Mouse (Mus musculus) forebrain, embryonic 10.5 days (tissue): Measurements from ENCODE around the gene Zfp866. TPM values are rescaled to one million over a fixed set of nuclear protein-coding genes. Genes with fewer than 3 reads are reported as not detected.

Experiments used
- DNase-seq: peaks from one replicate; pipeline ENCODE4 v3.0.0-alpha.2; 2017; ENCODE audit warnings: low spot score; ENCODE audit errors: extremely low spot score
- H3K27ac ChIP-seq: fragments of 300-500 bp; sonication (generic); 2 replicates; pipeline ENCODE4 v1.5.1; 2016; ENCODE audit warnings: mild to moderate bottlenecking
- H3K27me3 ChIP-seq: fragments of 300-500 bp; sonication (generic); 2 replicates; pipeline ENCODE4 v1.6.1; 2016; ENCODE audit warnings: mild to moderate bottlenecking; ENCODE audit not compliant: poor library complexity, severe bottlenecking
- H3K36me3 ChIP-seq: fragments of 300-500 bp; sonication (generic); replicated peaks from 2 replicates; pipeline ENCODE4 v1.6.1; 2016; ENCODE audit warnings: mild to moderate bottlenecking, moderate library complexity
- H3K4me1 ChIP-seq: fragments of 300-500 bp; sonication (generic); 2 replicates; pipeline ENCODE4 v1.6.1; 2016
- H3K4me3 ChIP-seq: fragments of 300-500 bp; sonication (generic); 2 replicates; pipeline ENCODE4 v1.5.1; 2016; ENCODE audit warnings: mild to moderate bottlenecking, moderate library complexity
- H3K9me3 ChIP-seq: fragments of 300-500 bp; sonication (generic); 2 replicates; pipeline ENCODE4 v1.6.1; 2016; ENCODE audit warnings: mild to moderate bottlenecking, moderate library complexity
- WGBS: fragments of 180-500 bp; shearing (Covaris S2); methylation state at CpG from one replicate; pipeline ENCODE4 v1.1.7; 2016; 5-methylcytosine and 5-hydroxymethylcytosine counted together
- polyA plus RNA-seq: library from polyadenylated mRNA; unstranded; fragments of >200 nt; fragmentation: Nextera tagmentation; extraction: Ambion mirVana; gene quantifications from 2 replicates; pipeline ENCODE4 v1.2.1, GENCODE M21; 2016

Zfp866 gene
- polyA plus RNA-seq, 1 experiment from 2014 or later = 34.8 TPM

GRCm38 (mm10) chr8:69808094-69808863 is 17.3 kb upstream of the Zfp866 start, which contains the start of gene Gmip:
Gene Gmip (plus strand): TSS chr8:69808679.
- H3K9me3 ChIP-seq = no peaks in the 10 kb centered on the region
- no peaks in the 10 kb centered on the region for H3K27me3 ChIP-seq
- peak within 1 kb of the TSS; percentile 55 for H3K4me3 ChIP-seq
- H3K36me3 ChIP-seq = peaks cover 75% of the 10 kb centered on the region
- WGBS = 7% methylated on average over 28 of the region's 28 CpGs
- peak within 1 kb of the TSS; percentile 70 for H3K27ac ChIP-seq
- peak; percentile 77 for DNase-seq
- H3K4me1 ChIP-seq = peaks cover 18% of the 10 kb centered on the region

- no peaks in the 10 kb centered on the region for H3K27me3 ChIP-seq
- DNase-seq = no peak
- H3K36me3 ChIP-seq = peaks cover 83% of the 10 kb centered on the region
- no peak overlapping the region for H3K27ac ChIP-seq
- no peak overlapping the region for H3K4me3 ChIP-seq
- WGBS = 94% methylated on average over 5 of the region's 5 CpGs
- no peaks in the 10 kb centered on the region for H3K9me3 ChIP-seq
- H3K4me1 ChIP-seq = peaks cover 18% of the 10 kb centered on the region
Measured at GRCm38 (mm10) chr8:69807236-69807635, 16.3 kb upstream of the Zfp866 start.

GRCm38 (mm10) chr8:69805491-69805890 is 14.5 kb upstream of the Zfp866 start:
- H3K36me3 ChIP-seq = peaks cover 84% of the 10 kb centered on the region
- peaks cover 18% of the 10 kb centered on the region for H3K4me1 ChIP-seq
- no peaks in the 10 kb centered on the region for H3K9me3 ChIP-seq
- no peak overlapping the region for H3K27ac ChIP-seq
- 96% methylated on average over 9 of the region's 9 CpGs for WGBS
- H3K27me3 ChIP-seq = no peaks in the 10 kb centered on the region
- no peak overlapping the region for H3K4me3 ChIP-seq
- no peak for DNase-seq

- H3K27me3 ChIP-seq = no peaks in the 10 kb centered on the region
- peaks cover 18% of the 10 kb centered on the region for H3K4me1 ChIP-seq
- 97% methylated on average over 10 of the region's 10 CpGs for whole genome bisulfite sequencing
- H3K9me3 ChIP-seq = no peaks in the 10 kb centered on the region
- H3K36me3 ChIP-seq = peaks cover 84% of the 10 kb centered on the region
- no peak for DNase-seq
- H3K27ac ChIP-seq = no peak overlapping the region
- no peak overlapping the region for H3K4me3 ChIP-seq
Measured at GRCm38 (mm10) chr8:69805086-69805485, 14.1 kb upstream of the Zfp866 start.

GRCm38 (mm10) chr8:69804537-69804936 is 13.6 kb upstream of the Zfp866 start:
- 92% methylated on average over 6 of the region's 6 CpGs for WGBS
- Histone ChIP-seq H3K27ac (no peak overlapping the region), H3K9me3 (no peaks in the 10 kb centered on the region), H3K36me3 (peaks cover 90% of the 10 kb centered on the region), H3K4me1 (peaks cover 15% of the 10 kb centered on the region), H3K4me3 (no peak overlapping the region), H3K27me3 (no peaks in the 10 kb centered on the region)
- no peak for DNase-seq

GRCm38 (mm10) chr8:69803366-69803765 is 12.4 kb upstream of the Zfp866 start:
- Histone ChIP-seq H3K36me3 (peaks cover 99% of the 10 kb centered on the region), H3K27me3 (no peaks in the 10 kb centered on the region), H3K4me1 (peaks cover 4% of the 10 kb centered on the region), H3K9me3 (no peaks in the 10 kb centered on the region), H3K4me3 (no peak overlapping the region), H3K27ac (no peak overlapping the region)
- no peak for DNase-seq
- 95% methylated on average over 7 of the region's 7 CpGs for WGBS

- peaks cover 99% of the 10 kb centered on the region for H3K36me3 ChIP-seq
- no peaks in the 10 kb centered on the region for H3K9me3 ChIP-seq
- no peak overlapping the region for H3K27ac ChIP-seq
- H3K27me3 ChIP-seq = no peaks in the 10 kb centered on the region
- no peaks in the 10 kb centered on the region for H3K4me1 ChIP-seq
- H3K4me3 ChIP-seq = no peak overlapping the region
- no peak for DNase-seq
Measured at GRCm38 (mm10) chr8:69802216-69802615, 11.2 kb upstream of the Zfp866 start.

- Histone ChIP-seq H3K27me3 (no peaks in the 10 kb centered on the region), H3K27ac (no peak overlapping the region), H3K9me3 (no peaks in the 10 kb centered on the region), H3K4me1 (no peaks in the 10 kb centered on the region), H3K4me3 (no peak overlapping the region), H3K36me3 (peaks cover 99% of the 10 kb centered on the region)
- WGBS = 97% methylated on average over 4 of the region's 4 CpGs
- DNase-seq = no peak
Measured at GRCm38 (mm10) chr8:69801796-69802195, 10.8 kb upstream of the Zfp866 start.

- Histone ChIP-seq H3K9me3 (no peaks in the 10 kb centered on the region), H3K27me3 (no peaks in the 10 kb centered on the region), H3K27ac (no peak overlapping the region), H3K4me3 (no peak overlapping the region), H3K36me3 (peaks cover 99% of the 10 kb centered on the region), H3K4me1 (no peaks in the 10 kb centered on the region)
- no peak for DNase-seq
- WGBS = 91% methylated on average over 5 of the region's 5 CpGs
Measured at GRCm38 (mm10) chr8:69799946-69800345, 9.0 kb upstream of the Zfp866 start.

- 93% methylated on average over 8 of the region's 8 CpGs for WGBS
- Histone ChIP-seq H3K27me3 (no peaks in the 10 kb centered on the region), H3K27ac (no peak overlapping the region), H3K4me1 (no peaks in the 10 kb centered on the region), H3K4me3 (no peak overlapping the region), H3K9me3 (no peaks in the 10 kb centered on the region), H3K36me3 (peaks cover 100% of the 10 kb centered on the region)
- DNase-seq = no peak
Measured at GRCm38 (mm10) chr8:69799261-69799660, 8.3 kb upstream of the Zfp866 start.

- H3K4me1 ChIP-seq = peaks cover 10% of the 10 kb centered on the region
- no peak for DNase-seq
- no peak overlapping the region for H3K4me3 ChIP-seq
- no peaks in the 10 kb centered on the region for H3K9me3 ChIP-seq
- H3K27ac ChIP-seq = no peak overlapping the region
- H3K27me3 ChIP-seq = no peaks in the 10 kb centered on the region
- peaks cover 100% of the 10 kb centered on the region for H3K36me3 ChIP-seq
- WGBS = 92% methylated on average over 10 of the region's 10 CpGs
Measured at GRCm38 (mm10) chr8:69797661-69798060, 6.7 kb upstream of the Zfp866 start.

GRCm38 (mm10) chr8:69796721-69797345 is 5.9 kb upstream of the Zfp866 start:
- 94% methylated on average over 16 of the region's 16 CpGs for WGBS
- Histone ChIP-seq H3K4me1 (peaks cover 18% of the 10 kb centered on the region), H3K36me3 (peaks cover 92% of the 10 kb centered on the region), H3K27ac (no peak overlapping the region), H3K27me3 (no peaks in the 10 kb centered on the region), H3K9me3 (no peaks in the 10 kb centered on the region), H3K4me3 (no peak overlapping the region)
- no peak for DNase-seq

GRCm38 (mm10) chr8:69794901-69795300 is 3.9 kb upstream of the Zfp866 start:
- Histone ChIP-seq H3K9me3 (no peaks in the 10 kb centered on the region), H3K27me3 (no peaks in the 10 kb centered on the region), H3K4me3 (no peak overlapping the region), H3K27ac (no peak overlapping the region), H3K36me3 (peaks cover 73% of the 10 kb centered on the region), H3K4me1 (peaks cover 25% of the 10 kb centered on the region)
- 94% methylated on average over 6 of the region's 6 CpGs for WGBS
- DNase-seq = no peak
